Mouse (Mus musculus) heart, adult 18-20 months (tissue): ENCODE measurements around the gene Carnmt1. TPM values are rescaled to one million over a fixed set of nuclear protein-coding genes. Genes with fewer than 3 reads are reported as not detected.
A peak's percentile ranks its signal among the peaks of the same experiment; 100 is the strongest.

Experiments
- DNase-seq, 2 experiments: peaks; one replicate each; pipeline ENCODE4 v3.0.0; 2021 to 2022; ENCODE audit warnings: mixed read lengths in 1 of 2
- total RNA-seq, 2 experiments: library from RNA; stranded (reverse); gene quantifications; 2 replicates each; pipeline ENCODE4 v1.2.3; 2021

Gene Carnmt1
- total RNA-seq, 2 experiments from 2014 or later = 37.7 to 38.9 TPM

GRCm38 (mm10) chr19:18713357-18713756 is 42.8 kb downstream of the Carnmt1 start:
- peak in 1 of 2 experiments; percentile 42 for DNase-seq

DNA sequence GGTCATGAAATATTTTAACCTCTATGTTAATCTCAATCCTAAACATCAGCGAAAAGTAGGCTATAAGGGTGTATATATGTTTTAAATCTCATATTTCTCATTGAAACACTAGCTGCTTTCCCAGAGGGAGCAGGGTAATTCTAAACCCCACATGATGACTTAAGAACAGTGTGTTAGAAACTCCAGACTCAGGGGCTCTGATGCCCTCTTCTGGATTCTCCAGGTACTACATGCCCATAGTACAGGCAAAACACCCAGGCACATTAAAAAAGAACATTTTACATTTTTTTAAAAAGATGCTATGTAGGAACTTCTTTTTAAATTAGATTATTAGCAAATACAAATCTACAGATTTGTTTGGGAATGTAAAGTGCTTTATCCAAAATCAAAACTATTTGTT is 45.8 kb downstream of the Carnmt1 start:
- DNase-seq = peak; percentile 54 to 85

DNA sequence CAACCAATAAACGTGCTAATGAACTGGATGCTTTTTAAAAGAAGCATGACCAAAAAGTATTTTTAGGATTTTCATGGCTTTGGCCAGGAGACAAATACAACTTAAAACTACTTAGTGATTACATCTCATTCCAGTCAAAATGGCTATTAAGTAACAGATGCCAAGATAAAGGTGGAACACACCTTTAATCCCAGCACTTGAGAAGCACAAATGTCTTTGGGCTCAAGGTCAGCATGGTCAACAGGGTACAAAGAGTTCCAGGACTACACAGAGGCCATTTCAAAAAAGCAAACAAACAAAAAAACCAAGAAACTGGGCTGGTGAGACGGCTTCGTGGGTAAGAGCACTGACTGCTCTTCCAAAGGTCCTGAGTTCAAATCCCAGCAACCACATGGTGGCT is 49.8 kb downstream of the Carnmt1 start:
- DNase-seq = no peak

GRCm38 (mm10) chr19:18725186-18725585 is 54.6 kb downstream of the Carnmt1 start:
- DNase-seq = no peak

DNA sequence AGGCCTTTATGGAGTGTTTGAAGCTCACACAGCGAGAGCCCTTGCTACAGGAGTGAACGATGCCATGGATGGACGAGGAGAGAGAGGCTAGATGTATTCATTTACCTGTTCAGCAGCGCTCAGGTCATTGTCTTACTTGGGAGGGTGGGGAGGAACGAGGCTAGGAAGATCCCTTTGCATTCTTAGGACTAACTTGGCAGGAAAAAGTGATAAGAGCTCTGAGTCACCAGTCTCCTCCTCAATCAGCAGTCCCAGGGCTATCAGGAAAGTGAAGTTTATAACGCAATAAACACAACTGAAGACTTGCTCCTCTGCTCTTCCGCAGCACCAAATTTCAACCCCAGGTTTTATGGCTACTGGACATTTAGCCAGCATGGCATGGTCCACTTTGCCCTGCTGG is 59.7 kb downstream of the Carnmt1 start:
- no peak for DNase-seq

- DNase-seq = no peak
Measured at GRCm38 (mm10) chr19:18731077-18731476, 60.5 kb downstream of the Carnmt1 start.

GRCm38 (mm10) chr19:18735901-18736300 is 65.3 kb downstream of the Carnmt1 start:
- no peak for DNase-seq

DNA sequence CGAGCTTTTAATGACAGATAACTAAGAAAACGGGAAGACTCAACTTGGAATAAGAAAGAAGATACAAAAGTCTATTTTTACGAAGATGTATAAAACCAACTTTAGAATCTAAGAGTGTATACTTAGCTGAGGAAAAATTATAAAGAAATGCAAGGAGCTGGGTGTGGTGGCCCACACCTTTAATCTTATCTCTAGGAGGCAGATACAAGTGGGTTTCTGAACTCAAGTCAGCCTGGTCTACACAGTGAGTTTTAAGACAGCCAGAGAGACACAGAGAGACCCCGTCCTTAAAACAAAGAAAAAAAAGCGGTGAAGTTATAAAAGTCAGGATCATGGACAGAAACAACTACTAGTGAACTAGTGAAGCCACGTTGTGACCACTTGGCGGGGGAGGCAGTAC is 68.6 kb downstream of the Carnmt1 start:
- DNase-seq = no peak

GRCm38 (mm10) chr19:18743946-18744345 is 73.4 kb downstream of the Carnmt1 start:
- no peak for DNase-seq

GRCm38 (mm10) chr19:18746576-18747340 is 76.2 kb downstream of the Carnmt1 start:
- DNase-seq = no peak

GRCm38 (mm10) chr19:18747379-18747778 is 76.8 kb downstream of the Carnmt1 start:
- DNase-seq = no peak

GRCm38 (mm10) chr19:18749598-18750339 is 79.2 kb downstream of the Carnmt1 start, which contains the start of gene Trpm6:
Gene Trpm6 (plus strand): TSS chr19:18749983.
- no peak for DNase-seq

Other genes starting within 250 kb of the Carnmt1 start
- 10 to 100 TPM; 34.3 to 36.7 TPM for gene Ostf1, start 38.9 kb upstream of the Carnmt1 start, total RNA-seq
- 1 to 10 TPM; 2.9 to 3.4 TPM for gene Nmrk1, start 38.8 kb upstream of the Carnmt1 start, total RNA-seq
- gene D030056L22Rik, start 42.4 kb downstream of the Carnmt1 start, total RNA-seq = 10 to 100 TPM; 11.3 to 12.2 TPM
- under 1 TPM; 0.12 to 0.18 TPM for gene Trpm6, start 79.2 kb downstream of the Carnmt1 start, total RNA-seq